Mouse (Mus musculus): ENCODE results near the gene Slc44a3. TPM values are rescaled to one million over a fixed set of nuclear protein-coding genes. Genes with fewer than 3 reads are reported as not detected.

The Slc44a3 gene
- polyA plus RNA-seq, 1 experiment from 2014 or later: 15.2 TPM

GRCm38 (mm10) chr3:121443861-121444271 lies 88.3 kb downstream of the Slc44a3 start:
- Histone ChIP-seq H3K9ac (replicated peaks) (no peak overlapping the region), H3K4me3 (ENCODE audit: low read depth, low read length) (no peak overlapping the region), H3K27me3 (ENCODE audit: insufficient read depth, low read length) (no peaks in the 10 kb centered on the region), H3K9me3 (ENCODE audit: low read length) (no peaks in the 10 kb centered on the region), H3K4me1 (ENCODE audit: insufficient read depth) (peaks cover 32% of the 10 kb centered on the region), H3K36me3 (replicated peaks; ENCODE audit: insufficient read depth, low read length) (0 out of 2 replicates have a peak, but pooled peaks cover 2% of the 10 kb centered on the region), H3K27ac (ENCODE audit: low read depth) (no peak overlapping the region), H3K4me2 (ENCODE audit: low read depth, low read length) (no peak overlapping the region)
- TF ChIP-seq CTCF (IDR thresholded peaks at IDR 0.05; ENCODE audit: low read depth) (no peak), EP300 (IDR thresholded peaks at IDR 0.05; ENCODE audit: low read depth) (no peak)
- WGBS (ENCODE audit: insufficient replicate concordance): 67% methylated on average over 4 of the region's 4 CpGs
- DNase-seq (no peak), ATAC-seq (no peak)

- Histone ChIP-seq H3K27me3 (ENCODE audit: insufficient read depth, low read length) (no peaks in the 10 kb centered on the region), H3K4me2 (ENCODE audit: low read depth, low read length) (no peak overlapping the region), H3K4me1 (ENCODE audit: insufficient read depth) (peaks cover 33% of the 10 kb centered on the region), H3K4me3 (ENCODE audit: low read depth, low read length) (no peak overlapping the region), H3K27ac (ENCODE audit: low read depth) (peak overlapping the region; percentile 29), H3K9me3 (ENCODE audit: low read length) (no peaks in the 10 kb centered on the region), H3K36me3 (replicated peaks; ENCODE audit: insufficient read depth, low read length) (0 out of 2 replicates have a peak, but pooled peaks cover 2% of the 10 kb centered on the region), H3K9ac (replicated peaks) (no peak overlapping the region)
- WGBS (ENCODE audit: insufficient replicate concordance): 73% methylated on average over 5 of the region's 5 CpGs
- TF ChIP-seq EP300 (IDR thresholded peaks at IDR 0.05; ENCODE audit: low read depth): no peak
- no peak for TF ChIP-seq CTCF (IDR thresholded peaks at IDR 0.05; ENCODE audit: low read depth)
- DNase-seq (no peak), ATAC-seq (no peak)
Measured at GRCm38 (mm10) chr3:121442288-121442687, 89.9 kb downstream of the Slc44a3 start.

- Histone ChIP-seq H3K27me3 (ENCODE audit: insufficient read depth, low read length) (no peaks in the 10 kb centered on the region), H3K9me3 (ENCODE audit: low read length) (no peaks in the 10 kb centered on the region), H3K4me2 (ENCODE audit: low read depth, low read length) (no peak overlapping the region), H3K4me3 (ENCODE audit: low read depth, low read length) (no peak overlapping the region), H3K9ac (replicated peaks) (no peak overlapping the region), H3K4me1 (ENCODE audit: insufficient read depth) (peaks cover 39% of the 10 kb centered on the region), H3K27ac (ENCODE audit: low read depth) (no peak overlapping the region), H3K36me3 (replicated peaks; ENCODE audit: insufficient read depth, low read length) (0 out of 2 replicates have a peak, but pooled peaks cover 2% of the 10 kb centered on the region)
- ATAC-seq: no peak
- WGBS (ENCODE audit: insufficient replicate concordance): 83% methylated on average over 12 of the region's 12 CpGs
- TF ChIP-seq CTCF (IDR thresholded peaks at IDR 0.05; ENCODE audit: low read depth) (no peak), EP300 (IDR thresholded peaks at IDR 0.05; ENCODE audit: low read depth) (no peak)
- no peak for DNase-seq
Measured at GRCm38 (mm10) chr3:121441504-121441903, 90.7 kb downstream of the Slc44a3 start.

- no peak overlapping the region for H3K9ac ChIP-seq (replicated peaks)
- H3K27me3 ChIP-seq (ENCODE audit: insufficient read depth, low read length): no peaks in the 10 kb centered on the region
- no peak overlapping the region for H3K4me3 ChIP-seq (ENCODE audit: low read depth, low read length)
- H3K27ac ChIP-seq (ENCODE audit: low read depth): peak overlapping the region; percentile 40; the same call in 1 of the 2 replicates
- no peaks in the 10 kb centered on the region for H3K9me3 ChIP-seq (ENCODE audit: low read length)
- no peak overlapping the region for H3K4me2 ChIP-seq (ENCODE audit: low read depth, low read length)
- H3K36me3 ChIP-seq (replicated peaks; ENCODE audit: insufficient read depth, low read length): 0 out of 2 replicates have a peak, but pooled peaks cover 6% of the 10 kb centered on the region
- TF ChIP-seq EP300 (IDR thresholded peaks at IDR 0.05; ENCODE audit: low read depth) (no peak), CTCF (IDR thresholded peaks at IDR 0.05; ENCODE audit: low read depth) (no peak)
- WGBS (ENCODE audit: insufficient replicate concordance): 56% methylated on average over 11 of the region's 11 CpGs
- peaks cover 46% of the 10 kb centered on the region for H3K4me1 ChIP-seq (ENCODE audit: insufficient read depth)
- ATAC-seq: peak; percentile 40
- no peak for DNase-seq
Measured at GRCm38 (mm10) chr3:121439623-121440161, 92.5 kb downstream of the Slc44a3 start.

- TF ChIP-seq EP300 (IDR thresholded peaks at IDR 0.05; ENCODE audit: low read depth) (peak; percentile 60), CTCF (IDR thresholded peaks at IDR 0.05; ENCODE audit: low read depth) (no peak)
- WGBS (ENCODE audit: insufficient replicate concordance): 39% methylated on average over 7 of the region's 7 CpGs
- Histone ChIP-seq H3K9ac (replicated peaks) (0 out of 2 replicates have a peak overlapping the region, but pooled peaks have one; percentile 16), H3K27me3 (ENCODE audit: insufficient read depth, low read length) (no peaks in the 10 kb centered on the region), H3K9me3 (ENCODE audit: low read length) (no peaks in the 10 kb centered on the region), H3K4me2 (ENCODE audit: low read depth, low read length) (peak overlapping the region; percentile 7; the same call in 1 of the 2 replicates), H3K4me1 (ENCODE audit: insufficient read depth) (peaks cover 55% of the 10 kb centered on the region), H3K27ac (ENCODE audit: low read depth) (peak overlapping the region; percentile 64), H3K36me3 (replicated peaks; ENCODE audit: insufficient read depth, low read length) (0 out of 2 replicates have a peak, but pooled peaks cover 6% of the 10 kb centered on the region), H3K4me3 (ENCODE audit: low read depth, low read length) (no peak overlapping the region)
- DNase-seq: peak; percentile 35
- ATAC-seq: peak; percentile 62
Measured at GRCm38 (mm10) chr3:121437996-121438395, 94.2 kb downstream of the Slc44a3 start.

GRCm38 (mm10) chr3:121437070-121437469 lies 95.1 kb downstream of the Slc44a3 start:
- whole genome bisulfite sequencing (ENCODE audit: insufficient replicate concordance): 52% methylated on average over 7 of the region's 7 CpGs
- DNase-seq: no peak
- H3K4me1 ChIP-seq (ENCODE audit: insufficient read depth): peaks cover 55% of the 10 kb centered on the region

More at GRCm38 (mm10) chr3:121437070-121437469, 95.1 kb downstream of the Slc44a3 start:
- 0 out of 2 replicates have a peak, but pooled peaks cover 4% of the 10 kb centered on the region for H3K36me3 ChIP-seq (replicated peaks; ENCODE audit: insufficient read depth, low read length)
- no peak for ATAC-seq
- TF ChIP-seq EP300 (IDR thresholded peaks at IDR 0.05; ENCODE audit: low read depth): no peak
- H3K9ac ChIP-seq (replicated peaks): no peak overlapping the region
- H3K27me3 ChIP-seq (ENCODE audit: insufficient read depth, low read length): no peaks in the 10 kb centered on the region
- H3K9me3 ChIP-seq (ENCODE audit: low read length): no peaks in the 10 kb centered on the region
- H3K27ac ChIP-seq (ENCODE audit: low read depth): peak overlapping the region; percentile 64
- H3K4me2 ChIP-seq (ENCODE audit: low read depth, low read length): no peak overlapping the region
- no peak overlapping the region for H3K4me3 ChIP-seq (ENCODE audit: low read depth, low read length)

All from liver, postnatal 0 days (tissue).